Mouse (Mus musculus) retina, postnatal 1 day (tissue): ENCODE data around the gene Prkag1.

ENCODE experiments used
- DNase-seq: peaks from one replicate; pipeline ENCODE4 v3.0.0-alpha.2; 2012

The Prkag1 gene

GRCm38 (mm10) chr15:98830736-98831683, at the start of gene Prkag1:
Gene Prkag1, minus strand, starts transcription at chr15:98831521.
- DNase-seq = peak; percentile 97

DNA sequence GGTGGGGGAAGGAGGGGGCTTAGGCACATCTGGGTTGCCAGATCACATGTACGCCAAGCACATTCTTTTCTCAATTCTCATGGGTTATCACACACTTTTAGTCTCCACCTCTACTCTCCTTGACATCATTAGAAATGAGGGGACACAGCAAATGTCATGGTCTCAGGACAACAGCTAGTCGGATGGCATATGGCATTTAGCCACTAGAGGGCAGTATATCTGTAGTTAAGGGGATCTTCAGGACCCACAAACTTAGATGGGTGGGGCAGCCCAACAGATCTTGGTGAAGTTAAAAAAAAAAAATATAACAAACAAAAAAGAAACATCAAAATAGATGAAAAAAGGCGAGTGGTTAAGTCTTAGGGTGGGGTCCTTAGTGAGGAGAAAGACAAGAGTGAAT, 46.0 kb upstream of the Prkag1 start:
- peak; percentile 87 for DNase-seq

DNA sequence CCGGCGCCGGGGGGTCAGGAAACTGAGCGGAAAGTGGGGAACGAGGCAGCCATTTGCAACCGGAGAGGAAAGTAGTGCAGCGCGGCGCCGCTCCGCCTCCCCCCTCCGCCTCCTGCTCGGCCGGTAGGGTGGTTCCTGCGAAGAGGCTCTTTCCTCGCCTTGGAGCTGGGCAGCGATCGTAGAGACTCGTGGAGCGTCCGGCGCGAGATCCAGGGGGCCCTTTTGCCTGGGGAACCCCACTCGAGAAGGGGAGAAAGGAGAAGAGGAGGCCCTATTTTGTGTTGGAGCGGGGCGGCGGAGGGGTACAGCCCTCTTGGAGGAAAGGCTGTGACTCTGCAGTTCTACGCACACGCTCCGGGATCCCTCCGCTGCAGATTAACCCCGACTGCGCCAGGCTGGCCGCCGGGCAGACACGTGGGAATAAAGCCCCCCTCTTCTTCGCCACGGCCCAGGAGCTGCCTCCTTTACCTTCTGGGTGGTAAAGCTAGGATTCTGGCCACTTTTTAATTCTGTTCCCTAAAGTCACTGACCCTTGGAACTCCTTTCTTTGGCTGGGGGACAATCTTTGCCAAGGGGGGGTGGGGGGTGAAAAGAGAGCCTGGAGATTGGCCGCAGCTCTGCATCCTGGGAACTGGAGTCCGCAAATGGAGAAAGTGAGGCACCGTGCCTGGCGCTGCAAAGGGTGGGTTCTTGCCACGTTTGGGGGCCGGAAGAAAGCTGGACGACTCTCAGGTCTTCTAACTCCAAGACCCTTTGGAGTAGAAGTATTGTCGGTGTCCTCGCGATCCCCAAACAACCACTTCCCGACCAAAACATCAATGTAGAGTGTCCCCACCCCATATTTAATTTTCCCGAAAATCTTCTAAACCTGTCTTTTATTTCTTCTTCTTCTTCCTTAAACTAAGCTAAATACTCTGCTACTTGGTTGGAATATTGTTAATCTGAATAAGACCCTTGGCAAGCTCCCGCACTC, 40.9 kb upstream of the Prkag1 start:
- DNase-seq = peak; percentile 99

GRCm38 (mm10) chr15:98871070-98871915, 40.0 kb upstream of the Prkag1 start, which contains the start of gene Kmt2d:
Gene Kmt2d, minus strand, starts transcription at chr15:98871204.
- no peak for DNase-seq

- DNase-seq = peak; percentile 51
These were observed 39.1 kb upstream of the Prkag1 start for GRCm38 (mm10) chr15:98870179-98871069.

DNA sequence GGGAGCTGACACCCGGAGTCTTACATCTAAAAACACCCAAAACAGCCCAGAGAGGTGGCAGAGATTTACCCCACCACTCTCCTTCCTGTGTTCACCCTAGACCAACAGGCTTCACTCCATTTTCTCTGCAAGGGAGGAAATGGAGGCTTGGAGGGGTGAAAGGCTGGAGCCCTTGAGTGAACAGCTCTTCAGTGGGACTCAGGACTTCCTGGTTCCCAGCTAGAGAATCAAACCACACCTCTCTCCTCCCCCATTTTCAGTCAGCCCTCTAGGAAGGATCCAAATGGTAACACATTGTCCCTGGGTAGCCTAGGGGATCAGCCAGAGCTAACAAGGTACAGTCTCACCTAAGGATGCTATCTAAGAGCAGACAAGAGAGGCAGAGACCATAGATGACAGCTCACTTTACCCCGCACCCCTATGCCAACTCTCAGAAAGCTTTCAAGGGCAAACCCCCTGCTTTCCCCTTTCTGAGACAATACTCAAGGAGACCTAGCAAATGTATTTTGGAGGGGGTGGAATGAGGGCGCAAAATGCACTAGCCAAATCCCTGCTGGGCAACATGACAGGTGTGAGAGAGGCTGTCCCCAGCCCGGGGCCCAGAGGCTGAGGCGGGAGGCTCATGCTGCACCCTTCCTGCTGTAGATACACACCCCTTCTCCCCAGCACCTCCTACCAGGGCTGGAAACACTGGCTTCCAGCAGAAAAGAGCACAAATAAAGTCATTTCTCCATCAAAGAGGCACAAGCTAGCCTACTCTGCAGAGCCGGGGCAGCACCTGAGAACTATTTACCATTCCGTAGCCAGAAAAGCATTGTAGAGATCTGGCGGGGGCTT, 38.2 kb upstream of the Prkag1 start:
- DNase-seq = no peak

DNA sequence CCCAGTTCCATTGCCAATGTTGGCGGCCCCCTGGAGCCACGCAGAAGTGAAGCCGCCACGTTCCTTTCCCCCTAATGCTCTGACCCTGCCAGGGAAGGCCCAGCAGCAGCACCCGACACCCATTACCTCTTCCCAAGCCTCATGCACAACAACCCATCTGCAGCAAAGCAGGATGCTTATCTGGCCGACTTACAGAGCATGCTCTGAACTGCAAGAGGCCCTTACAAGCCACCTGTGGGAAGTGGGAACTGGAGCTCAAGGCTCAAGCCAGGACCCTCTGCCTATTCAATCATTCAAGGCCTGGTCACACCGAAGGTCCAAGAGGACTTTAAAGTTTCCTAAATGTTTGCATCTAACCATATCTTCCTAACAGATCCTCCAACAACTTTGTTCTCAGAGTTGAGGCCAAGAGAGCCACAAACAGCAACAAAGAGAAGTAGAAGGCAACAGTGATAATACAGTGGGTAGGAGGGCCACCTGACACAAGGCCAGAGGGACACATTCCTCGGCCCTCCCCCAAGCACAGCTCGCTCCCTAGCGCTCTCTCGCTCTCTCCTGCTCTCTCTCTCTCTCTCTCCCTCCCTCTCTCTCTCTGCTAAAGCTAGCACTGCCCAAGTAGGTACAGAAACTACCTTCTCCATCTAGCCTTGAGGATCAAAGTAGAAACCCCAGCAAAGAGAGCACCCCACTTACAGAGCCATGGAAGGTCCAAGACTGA, 37.2 kb upstream of the Prkag1 start:
- DNase-seq = no peak

- peak; percentile 49 for DNase-seq
These were observed 36.0 kb upstream of the Prkag1 start for GRCm38 (mm10) chr15:98867321-98867720.

DNA sequence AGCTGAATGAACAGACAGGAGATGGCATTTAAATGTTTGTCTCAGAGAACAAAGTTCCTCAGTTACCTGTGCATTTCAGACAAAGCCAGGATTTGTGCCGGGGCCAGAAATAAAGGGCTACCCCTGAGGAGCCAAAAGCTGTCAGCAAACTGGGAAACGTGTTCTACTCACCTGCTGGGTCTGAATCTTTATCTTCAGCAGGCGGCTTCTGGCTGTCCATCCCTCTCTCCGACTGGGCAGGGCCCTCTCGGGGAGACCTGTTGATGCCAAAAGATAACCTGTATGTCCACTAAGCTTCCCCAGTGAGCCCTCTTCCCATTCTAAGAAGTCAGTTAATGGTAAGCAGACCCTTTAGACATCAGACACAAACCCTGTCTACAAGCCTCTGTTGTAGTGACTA, 35.2 kb upstream of the Prkag1 start:
- DNase-seq = no peak

- DNase-seq = no peak
These were observed 34.5 kb upstream of the Prkag1 start for GRCm38 (mm10) chr15:98865771-98866170.

- no peak for DNase-seq
These were observed 33.6 kb upstream of the Prkag1 start for GRCm38 (mm10) chr15:98864951-98865350.

- no peak for DNase-seq
These were observed 32.2 kb upstream of the Prkag1 start for GRCm38 (mm10) chr15:98863451-98863958.

GRCm38 (mm10) chr15:98861701-98862410, 30.5 kb upstream of the Prkag1 start:
- DNase-seq = no peak

GRCm38 (mm10) chr15:98860921-98861320, 29.6 kb upstream of the Prkag1 start:
- no peak for DNase-seq

DNA sequence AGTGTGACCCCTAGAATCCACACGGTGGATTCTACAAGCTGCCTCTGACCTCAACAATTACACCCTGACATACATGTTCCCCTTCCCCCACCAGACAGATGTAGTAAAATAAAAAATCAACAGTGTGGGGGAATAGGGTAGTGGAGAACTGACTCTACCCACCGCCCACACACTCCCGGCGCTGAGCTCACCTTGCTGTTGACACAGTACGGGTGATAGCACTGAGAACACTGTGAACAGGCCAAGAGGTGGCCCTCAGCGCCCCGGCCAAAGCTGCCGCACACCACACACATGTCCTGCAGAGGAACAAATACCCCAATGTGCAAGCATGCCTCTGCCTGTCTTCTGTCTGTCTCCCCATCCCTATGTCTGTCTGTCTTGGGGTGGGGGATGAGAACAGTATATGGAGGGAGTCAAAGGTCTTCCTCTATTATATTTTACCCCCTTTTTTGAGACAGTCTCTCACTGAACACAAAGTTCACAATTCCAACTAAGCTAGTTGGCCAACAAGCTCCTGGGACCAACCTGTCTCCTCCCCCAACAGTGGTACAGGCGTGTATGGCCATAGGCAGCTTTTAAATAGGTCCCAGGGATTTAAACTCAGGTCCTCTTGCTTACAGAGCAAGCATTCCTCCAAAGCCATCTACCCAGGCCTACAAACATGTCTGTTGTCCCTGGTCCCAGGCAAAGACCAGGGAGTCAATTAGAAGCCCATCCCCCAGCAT, 28.2 kb upstream of the Prkag1 start:
- DNase-seq = no peak

DNA sequence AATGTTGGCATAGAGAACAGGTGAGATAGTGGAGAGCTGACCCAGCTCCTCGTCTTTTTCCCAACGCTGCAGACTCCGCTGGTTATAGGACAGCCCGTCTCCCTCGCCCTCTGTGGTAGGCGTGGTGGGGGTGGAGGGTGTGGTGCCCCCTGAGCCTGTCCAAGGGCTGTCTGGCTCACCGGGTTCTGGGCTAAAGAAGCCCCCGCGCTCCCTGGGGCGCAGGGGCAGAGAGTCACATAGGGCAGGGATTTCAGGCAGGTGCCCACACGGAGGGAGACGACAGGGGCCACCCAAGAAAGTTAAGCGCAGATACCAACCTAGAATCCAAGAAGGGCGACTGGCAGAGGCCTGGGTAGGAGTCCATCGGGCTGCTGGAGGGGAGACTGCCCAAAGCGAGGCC, 22.9 kb upstream of the Prkag1 start:
- DNase-seq = no peak

- no peak for DNase-seq
These were observed 22.0 kb upstream of the Prkag1 start for GRCm38 (mm10) chr15:98853161-98853937.
